Mouse (Mus musculus) heart, embryonic 11.5 days (tissue): Measurements from ENCODE around the gene Lhx6. TPM values are rescaled to one million over a fixed set of nuclear protein-coding genes. Genes with fewer than 3 reads are reported as not detected.
"Not testable (repeated sequence)": the region's sequence is repeated elsewhere in the genome, so short reads cannot be mapped to it uniquely, and the experiment has no call there.

Experiments used
- ATAC-seq: fragments of 200-750 bp; cut with Nextera tagmentation; replicated peaks from 2 replicates; pipeline ENCODE4 v1.8.0; 2017; ENCODE audit warnings: moderate library complexity; ENCODE audit not compliant: insufficient number of reproducible peaks, low FRiP score, low TSS enrichment
- H3K27ac ChIP-seq: fragments of 300-500 bp; sonication (generic); 2 replicates; pipeline ENCODE4 v1.5.1; 2014; ENCODE audit warnings: mild to moderate bottlenecking, low read depth, low read length
- H3K27me3 ChIP-seq: fragments of 300-500 bp; sonication (generic); 2 replicates; pipeline ENCODE4 v1.6.1; 2014; ENCODE audit warnings: mild to moderate bottlenecking, low read length, mixed read lengths; ENCODE audit not compliant: control insufficient read depth, insufficient read depth
- H3K36me3 ChIP-seq: fragments of 300-500 bp; sonication (generic); 2 replicates; pipeline ENCODE4 v1.6.1; 2014; ENCODE audit warnings: mild to moderate bottlenecking, low read length, moderate library complexity, mixed read lengths; ENCODE audit not compliant: control insufficient read depth, insufficient read depth
- H3K4me1 ChIP-seq: fragments of 300-500 bp; sonication (generic); 2 replicates; pipeline ENCODE4 v1.6.1; 2014; ENCODE audit warnings: low read length; ENCODE audit not compliant: control insufficient read depth, insufficient read depth
- H3K4me2 ChIP-seq: fragments of 300-500 bp; sonication (generic); 2 replicates; pipeline ENCODE4 v1.6.1; 2014; ENCODE audit warnings: mild to moderate bottlenecking, moderate library complexity
- H3K4me3 ChIP-seq: fragments of 300-500 bp; sonication (generic); 2 replicates; pipeline ENCODE4 v1.5.1; 2014; ENCODE audit warnings: low read depth, low read length
- H3K9ac ChIP-seq: fragments of 300-500 bp; sonication (generic); 2 replicates; pipeline ENCODE4 v1.6.1; 2014; ENCODE audit warnings: mild to moderate bottlenecking, low read depth, low read length, moderate library complexity
- H3K9me3 ChIP-seq: fragments of 300-500 bp; sonication (generic); replicated peaks from 2 replicates; pipeline ENCODE4 v1.6.1; 2016; ENCODE audit warnings: low read length; ENCODE audit not compliant: control insufficient read depth
- WGBS: fragments of 180-500 bp; shearing (Covaris S2); extraction: QIAGEN DNeasy Blood & Tissue Kit; methylation state at CpG from one replicate; pipeline ENCODE4 v1.1.7; 2014; ENCODE audit not compliant: insufficient replicate concordance; 5-methylcytosine and 5-hydroxymethylcytosine counted together
- polyA plus RNA-seq: library from polyadenylated mRNA; unstranded; fragments of >200 nt; fragmentation: Nextera tagmentation; extraction: Ambion mirVana; gene quantifications from 2 replicates; pipeline ENCODE4 v1.2.1, GENCODE M21; 2014

The Lhx6 gene
- polyA plus RNA-seq = 0.87 and 0.97 TPM in 2 replicates

DNA sequence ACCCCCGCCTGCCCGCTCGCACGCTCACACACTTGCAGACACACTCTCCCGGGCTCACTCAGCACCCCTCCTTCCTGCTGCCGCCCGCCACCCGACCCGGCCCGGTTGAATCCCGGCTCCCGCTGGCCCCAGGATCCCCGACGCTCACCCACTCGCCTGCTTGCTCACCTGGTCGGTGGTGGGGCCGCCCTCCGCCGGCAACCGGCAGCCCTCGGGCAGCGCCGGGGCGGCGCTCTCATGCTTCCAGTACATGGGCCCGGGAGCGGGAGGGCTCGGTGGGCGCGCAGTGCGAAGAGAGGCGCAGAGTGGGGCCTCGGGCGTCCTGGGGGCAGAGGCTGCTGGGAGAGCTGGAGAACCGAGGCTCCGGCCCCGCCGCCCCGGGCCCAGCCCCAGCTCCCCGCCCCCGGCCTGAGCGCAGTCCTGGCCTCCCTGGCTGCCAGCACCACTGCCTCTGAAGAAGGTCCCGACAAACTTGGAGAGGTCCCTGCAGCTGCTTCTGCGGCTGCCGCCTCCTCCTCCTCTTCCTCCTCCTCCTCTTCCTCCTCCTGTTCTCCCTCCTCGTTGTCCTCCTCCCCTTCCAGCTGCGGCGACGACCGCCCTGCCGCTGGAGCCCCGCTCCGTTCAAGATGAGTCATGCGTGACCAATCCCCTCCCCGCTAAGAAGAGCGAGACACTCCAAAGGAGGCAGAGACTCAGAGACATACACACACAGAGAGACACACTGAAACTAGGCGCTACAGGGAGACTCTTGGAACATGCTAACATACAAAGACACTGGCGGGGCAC lies at the start of gene Lhx6:
Lhx6 (minus strand) TSS at position 453 of the 786 bp plus-strand sequence.
- peaks cover 91% of the 10 kb centered on the region for H3K27me3 ChIP-seq
- 2% methylated on average over 57 of the region's 58 CpGs for WGBS
- no peaks in the 10 kb centered on the region for H3K36me3 ChIP-seq
- H3K9me3 ChIP-seq = no peaks in the 10 kb centered on the region
- peak within 1 kb of the TSS; percentile 50 for H3K4me3 ChIP-seq
- no peak within 1 kb of the TSS for H3K27ac ChIP-seq
- peaks cover 20% of the 10 kb centered on the region for H3K4me1 ChIP-seq
- H3K4me2 ChIP-seq = peak within 1 kb of the TSS; percentile 72
- ATAC-seq = no peak
- H3K9ac ChIP-seq = 0 out of 2 replicates have a peak within 1 kb of the TSS, but pooled peaks have one; percentile 2

DNA sequence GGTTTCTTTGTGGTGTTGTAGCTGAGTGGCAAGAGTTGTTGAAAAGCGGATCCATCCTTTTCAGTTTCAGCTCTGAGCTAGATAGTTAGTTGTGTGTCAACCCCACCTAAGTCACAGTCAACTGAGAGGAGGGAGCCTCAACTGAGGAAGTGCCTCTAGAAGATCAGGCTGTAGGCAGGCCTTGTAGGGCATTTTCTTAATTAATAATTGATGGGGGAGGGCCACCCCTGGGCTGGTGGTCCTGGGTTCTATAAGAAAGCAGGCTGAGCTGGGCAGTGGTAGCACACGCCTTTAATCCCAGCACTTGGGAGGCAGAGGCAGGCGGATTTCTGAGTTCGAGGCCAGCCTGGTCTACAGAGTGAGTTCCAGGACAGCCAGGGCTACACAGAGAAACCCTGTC lies 47.2 kb upstream of the Lhx6 start:
- H3K27ac ChIP-seq, H3K4me3 ChIP-seq, H3K4me1 ChIP-seq, H3K9me3 ChIP-seq, ATAC-seq, H3K27me3 ChIP-seq, H3K36me3 ChIP-seq, H3K9ac ChIP-seq, H3K4me2 ChIP-seq: not testable (repeated sequence)
- 98% methylated on average over 4 of the region's 4 CpGs for WGBS

DNA sequence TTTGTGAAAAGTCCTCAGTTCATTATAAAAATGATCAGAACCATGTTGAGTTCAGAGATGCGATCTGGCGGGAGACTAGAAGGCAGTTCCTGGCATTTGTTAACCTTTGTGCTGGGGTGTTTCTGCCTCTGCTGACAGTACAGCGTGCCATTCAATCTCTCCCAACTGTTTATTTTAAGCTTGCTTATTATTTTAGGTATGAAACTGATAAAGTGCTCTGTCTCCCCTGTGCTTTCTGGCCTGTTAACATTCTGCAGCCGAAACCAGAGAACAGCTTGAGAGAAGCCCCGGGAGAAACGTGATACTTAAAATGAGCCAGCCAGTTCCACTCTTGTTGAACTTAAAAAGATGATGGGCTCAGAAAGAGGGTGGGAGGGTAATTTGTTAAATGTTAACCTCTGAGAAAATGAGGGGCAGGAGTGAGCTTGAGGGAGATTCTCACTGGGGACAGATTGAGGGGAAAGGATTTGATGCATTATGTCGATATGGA lies 43.7 kb upstream of the Lhx6 start:
- H3K4me2 ChIP-seq = no peak overlapping the region; the same call in 1 of the 2 replicates
- ATAC-seq = no peak

DNA sequence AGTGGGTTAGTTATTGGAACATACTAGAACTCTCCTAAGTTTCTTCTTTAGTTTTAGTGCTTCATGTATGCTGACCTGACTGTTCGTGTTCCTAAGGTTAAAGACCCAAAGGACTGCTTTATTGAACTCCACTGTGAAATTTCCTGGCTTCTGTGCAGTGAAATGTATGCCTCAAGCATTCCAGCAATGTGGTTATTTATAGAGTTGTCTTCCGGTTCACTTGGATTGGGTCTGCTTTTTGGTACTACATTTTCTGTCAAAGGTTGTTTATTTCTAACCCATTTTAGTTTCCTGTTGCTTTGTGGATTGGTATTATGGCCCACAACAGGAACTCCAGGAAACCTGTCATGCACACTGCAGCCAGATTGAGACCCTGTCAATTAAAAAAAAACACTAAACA lies 33.9 kb upstream of the Lhx6 start:
- ATAC-seq = no peak
- no peaks in the 10 kb centered on the region for H3K9me3 ChIP-seq
- peaks cover 10% of the 10 kb centered on the region for H3K4me1 ChIP-seq
- WGBS = 38% methylated on average over 2 of the region's 2 CpGs
- no peak overlapping the region for H3K4me3 ChIP-seq
- H3K36me3 ChIP-seq = peaks cover 2% of the 10 kb centered on the region; the same call in 1 of the 2 replicates
- 0 out of 2 replicates have a peak overlapping the region, but pooled peaks have one; percentile 25 for H3K27ac ChIP-seq
- H3K4me2 ChIP-seq = 0 out of 2 replicates have a peak overlapping the region, but pooled peaks have one; percentile 31
- H3K27me3 ChIP-seq = no peaks in the 10 kb centered on the region
- H3K9ac ChIP-seq = no peak overlapping the region

More for the DNA sequence above, 43.7 kb upstream of the Lhx6 start:
- Histone ChIP-seq H3K4me1 (no peaks in the 10 kb centered on the region), H3K9me3 (no peaks in the 10 kb centered on the region), H3K27me3 (no peaks in the 10 kb centered on the region), H3K9ac (no peak overlapping the region), H3K4me3 (no peak overlapping the region), H3K27ac (0 out of 2 replicates have a peak overlapping the region, but pooled peaks have one; percentile 15), H3K36me3 (no peaks in the 10 kb centered on the region; the same call in 1 of the 2 replicates)
- WGBS = 61% methylated on average over 7 of the region's 7 CpGs

DNA sequence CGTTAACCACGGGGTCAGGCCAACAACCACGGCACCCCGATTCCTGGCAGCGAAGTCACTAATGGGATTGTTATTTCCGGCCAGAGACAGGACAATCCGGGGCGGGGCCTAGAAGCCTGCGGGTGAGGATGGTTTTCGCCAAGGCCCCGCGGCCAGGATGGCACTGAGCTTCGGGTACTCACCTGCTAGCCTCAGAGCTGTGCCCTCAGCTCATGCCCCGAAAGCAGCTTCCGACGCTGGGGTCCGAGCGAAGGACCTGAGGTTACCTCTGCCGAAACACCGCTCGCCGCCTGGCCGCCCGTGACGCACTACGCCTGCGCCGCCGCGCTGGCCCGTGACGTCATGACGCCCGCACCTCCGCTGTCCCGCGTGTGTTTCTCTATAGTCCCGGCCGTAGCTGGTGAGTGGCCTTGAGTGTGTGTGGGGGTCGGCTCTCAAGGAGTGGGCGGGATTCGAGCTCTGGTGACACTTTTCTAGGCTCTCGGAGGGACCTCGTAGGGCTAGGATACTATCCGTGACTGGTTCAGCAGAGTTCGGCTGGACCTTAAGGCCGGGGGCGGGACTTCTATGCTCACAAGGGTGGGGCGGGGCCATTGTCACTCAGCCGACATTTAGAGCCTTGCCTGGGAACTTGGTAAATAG lies 31.2 kb upstream of the Lhx6 start, which contains the start of the genes Mrrf and Rbm18:
Mrrf (plus strand) TSS at position 90 of the 642 bp plus-strand sequence.
Rbm18 (minus strand) TSS at position 474 of the 642 bp plus-strand sequence.
- peaks cover 10% of the 10 kb centered on the region for H3K4me1 ChIP-seq
- H3K4me3 ChIP-seq = peak within 1 kb of the TSS; percentile 61
- ATAC-seq = peak; percentile 96
- H3K27me3 ChIP-seq = no peaks in the 10 kb centered on the region
- H3K9me3 ChIP-seq = no peaks in the 10 kb centered on the region
- under 1% methylated on average over 50 of the region's 50 CpGs for whole genome bisulfite sequencing
- peaks cover 11% of the 10 kb centered on the region for H3K36me3 ChIP-seq
- H3K9ac ChIP-seq = peak within 1 kb of the TSS; percentile 78
- H3K27ac ChIP-seq = peak within 1 kb of the TSS; percentile 83
- peak within 1 kb of the TSS; percentile 81 for H3K4me2 ChIP-seq

DNA sequence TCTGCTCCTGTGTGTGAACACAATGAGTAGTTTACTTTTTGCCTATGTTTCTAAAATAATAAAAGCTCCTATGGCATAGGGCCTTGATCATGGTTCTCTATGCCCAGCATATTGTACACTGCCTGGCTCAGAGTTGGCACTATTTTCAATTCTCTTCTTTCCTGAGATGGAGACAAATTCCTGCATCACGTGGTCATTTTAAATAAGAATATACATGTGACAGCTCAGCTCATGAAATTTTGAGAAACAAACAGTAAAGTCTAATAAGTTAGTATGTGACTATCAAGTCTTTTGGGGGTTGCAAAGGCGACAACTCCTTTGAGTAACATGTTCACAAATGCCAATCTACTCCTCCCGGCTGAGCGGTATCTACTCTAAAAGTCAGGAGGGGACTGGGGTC lies 30.7 kb upstream of the Lhx6 start:
- peak overlapping the region; percentile 81 for H3K4me2 ChIP-seq
- peaks cover 17% of the 10 kb centered on the region for H3K36me3 ChIP-seq
- peaks cover 10% of the 10 kb centered on the region for H3K4me1 ChIP-seq
- peak overlapping the region; percentile 78 for H3K9ac ChIP-seq
- H3K27ac ChIP-seq = peak overlapping the region; percentile 83
- no peaks in the 10 kb centered on the region for H3K27me3 ChIP-seq
- peak overlapping the region; percentile 61 for H3K4me3 ChIP-seq
- ATAC-seq = no peak
- H3K9me3 ChIP-seq = no peaks in the 10 kb centered on the region
- WGBS = 1% methylated on average over 4 of the region's 4 CpGs

DNA sequence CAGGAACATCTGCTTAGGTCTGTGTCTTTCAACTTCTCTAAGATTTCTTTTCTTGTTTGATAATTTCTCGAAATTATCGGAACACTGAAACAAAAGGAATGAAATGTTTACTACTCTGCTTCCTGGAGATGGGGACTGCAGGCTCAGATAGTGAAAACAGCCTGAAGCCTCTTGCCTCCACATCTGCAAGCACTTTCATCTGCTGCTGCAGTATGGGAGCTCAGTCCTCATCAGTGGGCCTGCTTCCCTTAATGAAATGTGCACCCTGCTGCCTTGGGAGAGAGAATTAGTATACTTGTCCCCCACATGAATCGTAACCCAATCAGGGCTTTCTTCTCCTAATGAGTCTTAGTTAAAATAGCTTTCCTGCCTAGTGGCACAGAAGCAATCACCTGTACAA lies 23.8 kb upstream of the Lhx6 start:
- no peak overlapping the region for H3K9ac ChIP-seq
- WGBS = 84% methylated on average over 3 of the region's 3 CpGs
- peaks cover 32% of the 10 kb centered on the region for H3K36me3 ChIP-seq
- H3K4me3 ChIP-seq = no peak overlapping the region
- no peak overlapping the region for H3K4me2 ChIP-seq
- no peaks in the 10 kb centered on the region for H3K27me3 ChIP-seq
- no peaks in the 10 kb centered on the region for H3K4me1 ChIP-seq
- H3K27ac ChIP-seq = no peak overlapping the region
- no peaks in the 10 kb centered on the region for H3K9me3 ChIP-seq
- ATAC-seq = no peak

DNA sequence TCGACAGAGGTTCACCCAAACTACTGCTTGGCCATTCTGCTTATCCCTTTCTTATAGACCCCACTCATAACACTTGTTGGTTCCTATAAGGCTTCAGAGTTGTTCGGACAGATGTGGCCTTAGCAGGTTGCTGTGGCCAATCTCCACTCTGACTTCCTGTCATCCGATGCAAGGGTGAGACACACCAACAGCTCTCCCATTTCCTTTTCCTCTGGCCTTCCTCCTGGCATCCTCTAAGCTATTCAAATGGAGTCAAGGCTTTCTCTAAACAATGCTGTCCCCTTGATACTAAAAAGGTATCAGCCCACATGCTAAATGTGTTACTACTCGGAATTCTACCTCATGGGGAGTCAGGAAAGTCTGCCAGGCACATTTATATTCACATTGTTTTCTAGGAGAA lies 22.8 kb upstream of the Lhx6 start:
- Histone ChIP-seq H3K4me1 (no peaks in the 10 kb centered on the region), H3K9me3 (no peaks in the 10 kb centered on the region), H3K36me3 (peaks cover 32% of the 10 kb centered on the region), H3K9ac (no peak overlapping the region), H3K4me3 (no peak overlapping the region), H3K27ac (no peak overlapping the region), H3K4me2 (no peak overlapping the region), H3K27me3 (no peaks in the 10 kb centered on the region)
- WGBS = 59% methylated on average over 4 of the region's 4 CpGs
- ATAC-seq = no peak
